ENCODE assay signal across 22 mouse cellular contexts in the genomic region with DNA sequence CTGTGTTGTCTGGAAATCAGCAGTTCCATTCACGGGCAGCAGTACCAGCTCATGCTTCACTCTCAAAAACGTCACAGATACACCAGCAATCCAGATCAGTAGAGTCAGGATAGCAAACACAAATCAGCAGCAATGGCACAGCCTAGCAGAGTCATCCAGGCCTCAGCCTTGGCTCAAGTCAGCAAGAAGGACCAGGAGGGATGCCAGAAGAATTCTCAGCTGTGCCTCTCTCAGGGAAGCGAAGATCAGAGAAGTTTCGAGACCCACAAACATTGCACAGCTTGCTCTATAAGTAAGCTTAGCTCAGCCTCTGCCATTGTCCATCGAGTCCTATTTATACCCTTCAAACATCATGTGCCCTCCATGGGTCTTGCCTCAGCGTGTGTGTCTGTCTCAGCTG. TPM values are rescaled to one million over a fixed set of nuclear protein-coding genes. Genes with fewer than 3 reads are reported as not detected.
DNase-seq lines count a peak whose midpoint lies in the region; ATAC-seq lines count a peak whose summit lies in the region.
"Had no signal": no experiment of that assay in that cellular context is flagged by ENCODE, and none has a peak within 500 bp of the region (broad histone marks: within the 10 kb centered on the region; RNA-seq: fewer than 3 reads in every experiment).

No protein-coding gene starts in this region.

- no peak for ATAC-seq in midbrain, embryonic 11.5 days (ENCODE audit: low FRiP score)
- no peak for ATAC-seq in midbrain, embryonic 13.5 days
- ATAC-seq: forebrain, embryonic 16.5 days; intestine, embryonic 16.5 days had no signal

- no peaks in the 10 kb centered on the region for H3K27me3 ChIP-seq in midbrain, embryonic 11.5 days (ENCODE audit: control insufficient read depth, insufficient read depth, low read length)
- no peaks in the 10 kb centered on the region for H3K27me3 ChIP-seq in midbrain, embryonic 13.5 days
- H3K27me3 ChIP-seq: CH12.LX; embryonic facial prominence, embryonic 13.5 days; forebrain, embryonic 12.5 days; heart, embryonic 15.5 days had no signal

- no peak overlapping the region for H3K4me2 ChIP-seq in midbrain, embryonic 11.5 days
- H3K4me2 ChIP-seq in midbrain, embryonic 13.5 days (replicated peaks), result no peak overlapping the region
- H3K4me2 ChIP-seq: embryonic facial prominence, embryonic 13.5 days; forebrain, embryonic 12.5 days; heart, embryonic 11.5 days; heart, embryonic 15.5 days; hindbrain, embryonic 14.5 days had no signal

- no peaks in the 10 kb centered on the region for H3K36me3 ChIP-seq in midbrain, embryonic 11.5 days (ENCODE audit: control insufficient read depth, insufficient read depth, low read length)
- no peaks in the 10 kb centered on the region for H3K36me3 ChIP-seq in midbrain, embryonic 13.5 days
- H3K36me3 ChIP-seq: embryonic facial prominence, embryonic 13.5 days; forebrain, embryonic 12.5 days; heart, embryonic 15.5 days; hindbrain, embryonic 10.5 days had no signal

- 83% methylated on average over 6 of the region's 6 CpGs for WGBS in midbrain, embryonic 11.5 days
- WGBS in midbrain, embryonic 13.5 days, result 81% methylated on average over 6 of the region's 6 CpGs

- H3K9ac ChIP-seq in midbrain, embryonic 11.5 days (ENCODE audit: low read length), result no peak overlapping the region
- H3K9ac ChIP-seq in midbrain, embryonic 13.5 days (replicated peaks), result no peak overlapping the region
- H3K9ac ChIP-seq: embryonic facial prominence, embryonic 13.5 days; forebrain, embryonic 12.5 days; heart, embryonic 15.5 days; hindbrain, embryonic 14.5 days had no signal

- no peak overlapping the region for H3K27ac ChIP-seq in midbrain, embryonic 11.5 days (ENCODE audit: low read depth, low read length)
- no peak overlapping the region for H3K27ac ChIP-seq in midbrain, embryonic 13.5 days
- H3K27ac ChIP-seq: embryonic facial prominence, embryonic 13.5 days; forebrain, embryonic 12.5 days; heart, adult 2 months; heart, embryonic 15.5 days; hindbrain, embryonic 10.5 days; hindbrain, embryonic 14.5 days had no signal

- DNase-seq in midbrain, embryonic 11.5 days (ENCODE audit: low spot score, missing footprints), result peak; percentile 56
- peak; percentile 54 for DNase-seq in cerebellum, adult 8-10 months
- peak; percentile 59 to 69 for DNase-seq in cerebellum, postnatal 14 days
- no peak for DNase-seq in frontal cortex, postnatal 14 days (ENCODE audit: low spot score in 2 of 2)
- no peak for DNase-seq in adipocyte (ENCODE audit: low spot score)
- DNase-seq in retina, postnatal 1 day, result no peak
- DNase-seq: adrenal gland, adult 8-10 months; adrenal gland, postnatal 36 days; gastrocnemius, postnatal 14 days; heart, adult 2 months; heart, postnatal 14 days; kidney, adult 2 months had no signal

- H3K4me3 ChIP-seq in midbrain, embryonic 11.5 days (ENCODE audit: low read depth, low read length), result no peak overlapping the region
- no peak overlapping the region for H3K4me3 ChIP-seq in midbrain, embryonic 13.5 days (replicated peaks)
- H3K4me3 ChIP-seq: embryonic facial prominence, embryonic 13.5 days; forebrain, embryonic 12.5 days; heart, adult 2 months; heart, embryonic 15.5 days; hindbrain, embryonic 10.5 days had no signal

- H3K9me3 ChIP-seq in midbrain, embryonic 11.5 days (ENCODE audit: control insufficient read depth, low read length), result no peaks in the 10 kb centered on the region
- H3K9me3 ChIP-seq in midbrain, embryonic 13.5 days, result no peaks in the 10 kb centered on the region
- H3K9me3 ChIP-seq: embryonic facial prominence, embryonic 13.5 days; forebrain, embryonic 12.5 days; heart, embryonic 15.5 days had no signal

- H3K4me1 ChIP-seq in midbrain, embryonic 11.5 days (ENCODE audit: control insufficient read depth, insufficient read depth, low read length), result no peaks in the 10 kb centered on the region
- no peaks in the 10 kb centered on the region for H3K4me1 ChIP-seq in midbrain, embryonic 13.5 days (replicated peaks)
- H3K4me1 ChIP-seq: embryonic facial prominence, embryonic 13.5 days; forebrain, embryonic 12.5 days; heart, embryonic 15.5 days; hindbrain, embryonic 10.5 days had no signal

RNA-seq across cellular contexts. Expression of a gene that starts 8.1 kb away (rescaled TPM):
- polyA plus RNA-seq in midbrain, embryonic 11.5 days (2014; fragmentation: Nextera tagmentation; extraction: Ambion mirVana), result 79.4 and 99.6 TPM in 2 replicates
- 149 and 150 TPM in 2 replicates for polyA plus RNA-seq in midbrain, embryonic 13.5 days (2015; fragmentation: Nextera tagmentation; extraction: Ambion mirVana)

RNA-seq across cellular contexts. Expression of a gene that starts 40.5 kb away (rescaled TPM):
- polyA plus RNA-seq in midbrain, embryonic 11.5 days (2014; fragmentation: Nextera tagmentation; extraction: Ambion mirVana), result 67.4 and 69.3 TPM in 2 replicates
- 59.5 and 63.4 TPM in 2 replicates for polyA plus RNA-seq in midbrain, embryonic 13.5 days (2015; fragmentation: Nextera tagmentation; extraction: Ambion mirVana)

RNA-seq across cellular contexts. Expression of a gene that starts 50.4 kb away (rescaled TPM):
- polyA plus RNA-seq in midbrain, embryonic 11.5 days (2014; fragmentation: Nextera tagmentation; extraction: Ambion mirVana), result 26.0 and 26.1 TPM in 2 replicates
- polyA plus RNA-seq in midbrain, embryonic 13.5 days (2015; fragmentation: Nextera tagmentation; extraction: Ambion mirVana), result 19.0 TPM in 2 replicates

Comparison
In these comparisons a context has a peak if more than half of its experiments do, and no peak if none do; other contexts are left out.
1. DNase-seq: peak in midbrain, embryonic 11.5 days (single experiment), cerebellum, adult 8-10 months (single experiment) and cerebellum, postnatal 14 days (2 of 2); none in frontal cortex, postnatal 14 days (0 of 2), adipocyte (single experiment) and retina, postnatal 1 day (single experiment).